Mouse (Mus musculus) hindbrain, embryonic 10.5 days (tissue): ENCODE measurements around the gene Mgat5. TPM values are rescaled to one million over a fixed set of nuclear protein-coding genes. Genes with fewer than 3 reads are reported as not detected.
A peak's percentile ranks its signal among the peaks of the same experiment; 100 is the strongest.

Source experiments
- DNase-seq: peaks from one replicate; pipeline ENCODE4 v3.0.0-alpha.2; 2017; ENCODE audit warnings: low spot score
- H3K27ac ChIP-seq: fragments of 300-500 bp; sonication (generic); 2 replicates; pipeline ENCODE4 v1.5.1; 2016; ENCODE audit warnings: mild to moderate bottlenecking, moderate library complexity
- H3K27me3 ChIP-seq: fragments of 300-500 bp; sonication (generic); 2 replicates; pipeline ENCODE4 v1.6.1; 2016; ENCODE audit warnings: mild to moderate bottlenecking; ENCODE audit not compliant: poor library complexity, insufficient read depth, severe bottlenecking
- H3K36me3 ChIP-seq: fragments of 300-500 bp; sonication (generic); 2 replicates; pipeline ENCODE4 v1.6.1; 2016; ENCODE audit warnings: mild to moderate bottlenecking, moderate library complexity
- H3K4me1 ChIP-seq: fragments of 300-500 bp; sonication (generic); replicated peaks from 2 replicates; pipeline ENCODE4 v1.6.1; 2016; ENCODE audit warnings: mild to moderate bottlenecking
- H3K4me3 ChIP-seq: fragments of 300-500 bp; sonication (generic); 2 replicates; pipeline ENCODE4 v1.5.1; 2016; ENCODE audit warnings: mild to moderate bottlenecking, moderate library complexity
- H3K9me3 ChIP-seq: fragments of 300-500 bp; sonication (generic); 2 replicates; pipeline ENCODE4 v1.6.1; 2016; ENCODE audit warnings: mild to moderate bottlenecking, moderate library complexity
- WGBS: fragments of 180-500 bp; shearing (Covaris S2); methylation state at CpG from one replicate; pipeline ENCODE4 v1.1.7; 2016; 5-methylcytosine and 5-hydroxymethylcytosine counted together
- polyA plus RNA-seq: library from polyadenylated mRNA; unstranded; fragments of >200 nt; fragmentation: Nextera tagmentation; extraction: Ambion mirVana; gene quantifications from 2 replicates; pipeline ENCODE4 v1.2.1, GENCODE M21; 2016

Gene Mgat5
- polyA plus RNA-seq, 1 experiment from 2014 or later, result 7.0 TPM

GRCm38 (mm10) chr1:127514479-127514878, 309.7 kb downstream of the Mgat5 start:
- 75% methylated on average over 3 of the region's 3 CpGs for WGBS
- no peaks in the 10 kb centered on the region for H3K4me1 ChIP-seq
- peaks cover 12% of the 10 kb centered on the region for H3K9me3 ChIP-seq
- H3K27me3 ChIP-seq, result no peaks in the 10 kb centered on the region
- no peak overlapping the region for H3K27ac ChIP-seq
- peaks cover 7% of the 10 kb centered on the region; the same call in 1 of the 2 replicates for H3K36me3 ChIP-seq
- DNase-seq, result no peak
- H3K4me3 ChIP-seq, result no peak overlapping the region

- H3K4me1 ChIP-seq, result no peaks in the 10 kb centered on the region
- H3K36me3 ChIP-seq, result peaks cover 7% of the 10 kb centered on the region; the same call in 1 of the 2 replicates
- DNase-seq, result no peak
- WGBS, result 96% methylated on average over 10 of the region's 10 CpGs
- no peaks in the 10 kb centered on the region for H3K27me3 ChIP-seq
- no peak overlapping the region for H3K27ac ChIP-seq
- H3K4me3 ChIP-seq, result no peak overlapping the region
- peaks cover 12% of the 10 kb centered on the region for H3K9me3 ChIP-seq
Observed at GRCm38 (mm10) chr1:127514888-127515287, 310.1 kb downstream of the Mgat5 start.

DNA sequence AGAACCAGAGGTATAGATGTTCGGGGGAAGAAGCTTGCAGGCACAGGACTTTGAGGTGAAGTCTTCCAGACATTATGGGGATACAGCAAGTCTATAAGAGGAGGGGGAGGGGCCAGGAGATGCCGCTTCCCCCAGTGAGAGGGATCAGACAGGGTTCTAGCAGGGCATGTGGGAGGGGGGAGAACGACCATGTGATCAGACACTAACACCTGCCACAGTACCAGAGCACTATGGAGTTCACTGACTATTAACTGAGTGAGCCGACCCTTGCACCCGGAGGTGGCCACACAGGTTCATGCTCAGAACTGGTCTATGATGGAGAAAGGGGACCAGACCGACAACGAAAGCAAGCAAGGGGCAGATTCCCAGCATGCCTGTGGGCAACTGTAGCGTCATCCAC, 318.5 kb downstream of the Mgat5 start:
- DNase-seq, result no peak
- Histone ChIP-seq H3K27me3 (0 out of 2 replicates have a peak, but pooled peaks cover 5% of the 10 kb centered on the region), H3K27ac (no peak overlapping the region), H3K36me3 (no peaks in the 10 kb centered on the region), H3K9me3 (no peaks in the 10 kb centered on the region), H3K4me1 (no peaks in the 10 kb centered on the region), H3K4me3 (no peak overlapping the region)
- 89% methylated on average over 8 of the region's 8 CpGs for WGBS

DNA sequence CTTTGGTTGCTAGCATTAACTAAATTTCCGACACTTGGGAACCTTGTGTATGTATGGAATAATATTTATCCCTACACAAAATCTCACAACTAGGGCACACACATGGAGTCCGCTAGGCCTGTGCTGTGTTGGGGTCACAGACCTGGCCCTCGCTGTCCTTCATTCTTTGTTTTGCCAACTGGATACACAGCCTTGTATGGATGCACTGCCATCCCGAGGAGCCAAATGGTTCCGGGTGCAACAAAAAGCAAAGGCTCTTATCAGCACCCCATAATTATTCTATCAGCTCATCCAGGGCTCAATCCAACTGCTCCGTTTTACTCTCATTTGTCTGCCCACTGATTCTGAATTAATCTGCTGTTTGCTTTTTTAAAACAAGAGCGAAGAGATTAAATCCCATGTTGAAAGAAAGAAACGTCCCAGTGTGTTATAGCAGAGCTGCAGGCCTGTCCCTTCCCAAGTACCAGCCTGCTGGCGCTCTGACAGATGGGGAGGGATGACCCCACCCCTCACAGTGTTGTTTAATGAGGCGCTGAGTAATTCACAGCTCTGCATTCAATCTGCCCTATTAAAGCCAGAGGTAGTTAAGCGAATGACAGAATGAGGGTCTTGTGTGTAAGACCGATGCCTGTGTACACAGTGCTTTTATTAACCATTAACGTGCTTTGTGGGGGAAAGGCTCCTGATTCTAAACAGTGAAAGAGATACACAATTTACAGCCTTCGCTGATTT, 326.2 kb downstream of the Mgat5 start:
- H3K27ac ChIP-seq, result peak overlapping the region; percentile 79
- 38% methylated on average over 14 of the region's 14 CpGs for WGBS
- H3K36me3 ChIP-seq, result no peaks in the 10 kb centered on the region
- H3K27me3 ChIP-seq, result peaks cover 52% of the 10 kb centered on the region
- H3K9me3 ChIP-seq, result no peaks in the 10 kb centered on the region
- H3K4me1 ChIP-seq, result peaks cover 25% of the 10 kb centered on the region
- peak; percentile 58 for DNase-seq
- H3K4me3 ChIP-seq, result no peak overlapping the region

GRCm38 (mm10) chr1:127531723-127532122, 326.9 kb downstream of the Mgat5 start:
- 77% methylated on average over 5 of the region's 5 CpGs for WGBS
- H3K27me3 ChIP-seq, result peaks cover 59% of the 10 kb centered on the region

DNA sequence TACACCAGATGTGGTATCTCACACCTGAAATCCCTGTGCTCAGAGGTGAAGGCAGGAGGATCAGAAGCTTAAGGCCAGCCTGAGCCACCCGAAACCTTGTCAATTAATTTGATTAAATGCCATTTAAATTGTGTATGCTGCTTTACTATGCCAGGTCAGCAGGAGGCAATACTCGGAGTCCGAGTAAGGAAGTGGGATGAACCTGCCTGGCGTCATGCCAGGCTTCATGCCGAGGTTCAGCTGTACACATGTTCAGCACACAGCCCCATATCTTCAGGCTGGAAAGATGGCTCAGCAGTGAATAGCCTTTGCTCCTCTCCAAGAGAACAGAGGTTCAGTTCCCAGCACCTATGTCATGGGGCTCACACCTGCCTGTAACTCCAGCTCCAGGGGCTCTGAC, 331.6 kb downstream of the Mgat5 start:
- H3K9me3 ChIP-seq, result no peaks in the 10 kb centered on the region
- H3K27me3 ChIP-seq, result peaks cover 58% of the 10 kb centered on the region
- peak overlapping the region; percentile 41 for H3K4me3 ChIP-seq
- H3K27ac ChIP-seq, result peak overlapping the region; percentile 85
- WGBS, result 69% methylated on average over 5 of the region's 5 CpGs
- no peak for DNase-seq
- H3K4me1 ChIP-seq, result peaks cover 36% of the 10 kb centered on the region
- no peaks in the 10 kb centered on the region for H3K36me3 ChIP-seq

More at GRCm38 (mm10) chr1:127531723-127532122, 326.9 kb downstream of the Mgat5 start:
- no peak for DNase-seq
- peak overlapping the region; percentile 79 for H3K27ac ChIP-seq
- no peaks in the 10 kb centered on the region for H3K36me3 ChIP-seq
- H3K9me3 ChIP-seq, result no peaks in the 10 kb centered on the region
- H3K4me3 ChIP-seq, result no peak overlapping the region
- peaks cover 29% of the 10 kb centered on the region for H3K4me1 ChIP-seq

DNA sequence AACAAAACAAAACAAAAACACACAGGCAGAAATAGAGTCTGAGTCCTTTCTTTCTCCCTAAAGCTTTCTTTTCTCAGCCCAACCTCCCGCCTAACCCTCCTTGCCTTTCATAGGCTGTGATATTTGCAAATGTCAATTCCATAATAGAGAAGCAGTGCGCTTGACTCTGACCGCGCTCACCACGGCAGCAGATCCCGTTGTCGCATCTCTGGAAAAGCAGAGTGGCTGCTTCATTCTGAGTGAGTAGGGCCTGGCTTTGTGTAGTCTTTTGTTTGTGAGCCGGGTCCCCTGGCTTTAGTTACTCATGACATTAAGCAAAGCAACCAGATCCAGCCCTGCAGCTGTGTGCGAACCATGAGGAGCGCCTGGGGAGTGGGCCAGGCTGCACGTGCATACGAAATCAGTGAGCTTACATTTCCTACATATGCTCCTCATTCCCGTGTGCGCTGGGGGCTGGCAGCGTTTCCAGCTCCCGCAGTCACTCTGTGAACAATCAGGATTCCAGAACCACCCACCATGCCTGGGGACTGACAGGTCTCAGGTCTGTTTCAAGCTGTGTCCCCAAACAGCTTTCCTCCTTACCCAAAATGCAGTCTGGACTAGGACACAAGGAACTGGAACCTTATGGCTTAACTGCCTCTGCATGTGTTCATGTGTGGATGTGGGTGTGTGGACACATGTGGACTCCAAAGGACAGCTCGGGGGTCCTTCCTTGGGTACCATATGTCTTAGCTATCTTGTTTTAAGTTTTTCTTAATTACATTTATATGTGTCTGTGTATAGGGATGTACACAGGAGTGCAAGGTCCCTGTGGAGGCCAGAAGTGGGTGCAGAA, 332.6 kb downstream of the Mgat5 start:
- Histone ChIP-seq H3K9me3 (no peaks in the 10 kb centered on the region), H3K4me3 (peak overlapping the region; percentile 41), H3K27ac (peak overlapping the region; percentile 85), H3K36me3 (no peaks in the 10 kb centered on the region), H3K4me1 (peaks cover 32% of the 10 kb centered on the region), H3K27me3 (peaks cover 58% of the 10 kb centered on the region)
- peak; percentile 71 for DNase-seq
- 11% methylated on average over 17 of the region's 17 CpGs for WGBS
